Mouse (Mus musculus): ENCODE results near the gene Wfdc1. TPM values are rescaled to one million over a fixed set of nuclear protein-coding genes. Genes with fewer than 3 reads are reported as not detected.

Wfdc1 gene
- polyA plus RNA-seq, 1 experiment from 2014 or later = 2.4 TPM

GRCm38 (mm10) chr8:119722348-119722747, 56.2 kb downstream of the Wfdc1 start:
- H3K4me3 ChIP-seq = no peak overlapping the region
- H3K9me3 ChIP-seq = no peaks in the 10 kb centered on the region
- H3K36me3 ChIP-seq = no peaks in the 10 kb centered on the region
- no peak overlapping the region for H3K4me2 ChIP-seq (replicated peaks)
- peaks cover 17% of the 10 kb centered on the region; the same call in 1 of the 2 replicates for H3K27me3 ChIP-seq
- H3K9ac ChIP-seq (replicated peaks) = no peak overlapping the region
- no peaks in the 10 kb centered on the region for H3K4me1 ChIP-seq
- ATAC-seq (ENCODE audit: low FRiP score, low read depth) = no peak
- H3K27ac ChIP-seq (replicated peaks) = no peak overlapping the region
- 50% methylated on average over 6 of the region's 6 CpGs for WGBS

GRCm38 (mm10) chr8:119723676-119724075, 57.5 kb downstream of the Wfdc1 start:
- H3K4me1 ChIP-seq = no peaks in the 10 kb centered on the region
- H3K27me3 ChIP-seq = peaks cover 16% of the 10 kb centered on the region; the same call in 1 of the 2 replicates
- WGBS = 82% methylated on average over 4 of the region's 4 CpGs
- no peak overlapping the region for H3K9ac ChIP-seq (replicated peaks)
- H3K9me3 ChIP-seq = no peaks in the 10 kb centered on the region
- no peak for ATAC-seq (ENCODE audit: low FRiP score, low read depth)
- no peak overlapping the region for H3K27ac ChIP-seq (replicated peaks)
- no peak overlapping the region for H3K4me3 ChIP-seq
- H3K36me3 ChIP-seq = no peaks in the 10 kb centered on the region
- no peak overlapping the region for H3K4me2 ChIP-seq (replicated peaks)

- H3K9ac ChIP-seq (replicated peaks) = no peak overlapping the region
- H3K9me3 ChIP-seq = no peaks in the 10 kb centered on the region
- no peak overlapping the region for H3K27ac ChIP-seq (replicated peaks)
- H3K36me3 ChIP-seq = no peaks in the 10 kb centered on the region
- H3K27me3 ChIP-seq = peaks cover 12% of the 10 kb centered on the region; the same call in 1 of the 2 replicates
- no peak for ATAC-seq (ENCODE audit: low FRiP score, low read depth)
- H3K4me3 ChIP-seq = no peak overlapping the region
- 78% methylated on average over 6 of the region's 6 CpGs for WGBS
- no peak overlapping the region for H3K4me2 ChIP-seq (replicated peaks)
- no peaks in the 10 kb centered on the region for H3K4me1 ChIP-seq
These were observed 58.4 kb downstream of the Wfdc1 start for GRCm38 (mm10) chr8:119724596-119724995.

GRCm38 (mm10) chr8:119727093-119727492, 60.9 kb downstream of the Wfdc1 start:
- Histone ChIP-seq H3K27ac (replicated peaks) (no peak overlapping the region), H3K27me3 (peaks cover 22% of the 10 kb centered on the region), H3K4me2 (replicated peaks) (no peak overlapping the region), H3K4me1 (no peaks in the 10 kb centered on the region), H3K36me3 (no peaks in the 10 kb centered on the region), H3K9me3 (no peaks in the 10 kb centered on the region), H3K9ac (replicated peaks) (no peak overlapping the region), H3K4me3 (no peak overlapping the region)
- no peak for ATAC-seq (ENCODE audit: low FRiP score, low read depth)
- WGBS = 92% methylated on average over 8 of the region's 8 CpGs

GRCm38 (mm10) chr8:119728351-119728895, 62.3 kb downstream of the Wfdc1 start:
- H3K9ac ChIP-seq (replicated peaks) = no peak overlapping the region
- no peak overlapping the region for H3K4me3 ChIP-seq
- H3K27me3 ChIP-seq = peaks cover 16% of the 10 kb centered on the region
- H3K36me3 ChIP-seq = no peaks in the 10 kb centered on the region
- WGBS = 88% methylated on average over 8 of the region's 8 CpGs
- H3K4me2 ChIP-seq (replicated peaks) = no peak overlapping the region
- H3K9me3 ChIP-seq = no peaks in the 10 kb centered on the region
- ATAC-seq (ENCODE audit: low FRiP score, low read depth) = no peak
- no peaks in the 10 kb centered on the region for H3K4me1 ChIP-seq
- H3K27ac ChIP-seq (replicated peaks) = no peak overlapping the region

GRCm38 (mm10) chr8:119732072-119732471, 65.9 kb downstream of the Wfdc1 start:
- WGBS = 73% methylated on average over 13 of the region's 13 CpGs

GRCm38 (mm10) chr8:119736348-119736917, 70.3 kb downstream of the Wfdc1 start:
- 91% methylated on average over 10 of the region's 10 CpGs for WGBS
- Histone ChIP-seq H3K4me3 (no peak overlapping the region), H3K27ac (replicated peaks) (no peak overlapping the region), H3K4me1 (no peaks in the 10 kb centered on the region; the same call in 1 of the 2 replicates), H3K9me3 (no peaks in the 10 kb centered on the region), H3K36me3 (no peaks in the 10 kb centered on the region), H3K27me3 (peaks cover 29% of the 10 kb centered on the region), H3K9ac (replicated peaks) (no peak overlapping the region), H3K4me2 (replicated peaks) (no peak overlapping the region)
- ATAC-seq (ENCODE audit: low FRiP score, low read depth) = no peak

More at GRCm38 (mm10) chr8:119732072-119732471, 65.9 kb downstream of the Wfdc1 start:
- no peak overlapping the region for H3K4me3 ChIP-seq
- H3K9ac ChIP-seq (replicated peaks) = no peak overlapping the region
- no peak overlapping the region for H3K27ac ChIP-seq (replicated peaks)
- H3K27me3 ChIP-seq = peaks cover 15% of the 10 kb centered on the region
- H3K36me3 ChIP-seq = no peaks in the 10 kb centered on the region
- no peak overlapping the region for H3K4me2 ChIP-seq (replicated peaks)
- H3K9me3 ChIP-seq = no peaks in the 10 kb centered on the region
- H3K4me1 ChIP-seq = no peaks in the 10 kb centered on the region
- no peak for ATAC-seq (ENCODE audit: low FRiP score, low read depth)

- Histone ChIP-seq H3K4me3 (no peak overlapping the region), H3K4me1 (no peaks in the 10 kb centered on the region; the same call in 1 of the 2 replicates), H3K27me3 (peaks cover 23% of the 10 kb centered on the region), H3K9ac (replicated peaks) (no peak overlapping the region), H3K27ac (replicated peaks) (no peak overlapping the region), H3K9me3 (no peaks in the 10 kb centered on the region), H3K4me2 (replicated peaks) (no peak overlapping the region), H3K36me3 (no peaks in the 10 kb centered on the region)
- WGBS = 81% methylated on average over 11 of the region's 11 CpGs
- ATAC-seq (ENCODE audit: low FRiP score, low read depth) = no peak
These were observed 71.1 kb downstream of the Wfdc1 start for GRCm38 (mm10) chr8:119737093-119737900.

Other genes with a start within 250 kb of the Wfdc1 start
- gene Osgin1, start 232.2 kb upstream of the Wfdc1 start, polyA plus RNA-seq (2016; fragmentation: Nextera tagmentation; extraction: Ambion mirVana) = 0.14 and 0.22 TPM in 2 replicates
- gene Necab2, start 219.6 kb upstream of the Wfdc1 start, polyA plus RNA-seq (2016; fragmentation: Nextera tagmentation; extraction: Ambion mirVana) = 26.0 and 35.0 TPM in 2 replicates
- 0.15 and 0.21 TPM in 2 replicates for gene Slc38a8, start 164.7 kb upstream of the Wfdc1 start, polyA plus RNA-seq (2016; fragmentation: Nextera tagmentation; extraction: Ambion mirVana)
- gene Mbtps1, start 107.6 kb upstream of the Wfdc1 start, polyA plus RNA-seq (2016; fragmentation: Nextera tagmentation; extraction: Ambion mirVana) = 96.7 and 110 TPM in 2 replicates
- 100 and 104 TPM in 2 replicates for gene Hsdl1, start 91.2 kb upstream of the Wfdc1 start, polyA plus RNA-seq (2016; fragmentation: Nextera tagmentation; extraction: Ambion mirVana)
- 0.14 and 0.17 TPM in 2 replicates for gene Dnaaf1, start 91.1 kb upstream of the Wfdc1 start, polyA plus RNA-seq (2016; fragmentation: Nextera tagmentation; extraction: Ambion mirVana)
- 15.3 and 16.7 TPM in 2 replicates for gene Taf1c, start 61.1 kb upstream of the Wfdc1 start, polyA plus RNA-seq (2016; fragmentation: Nextera tagmentation; extraction: Ambion mirVana)
- gene Adad2, start 53.6 kb upstream of the Wfdc1 start, polyA plus RNA-seq (2016; fragmentation: Nextera tagmentation; extraction: Ambion mirVana) = 0.15 TPM in 1 of 2 replicates, not detected in the other
- 0.26 TPM in 1 of 2 replicates, not detected in the other for gene Kcng4, start 30.7 kb upstream of the Wfdc1 start, polyA plus RNA-seq (2016; fragmentation: Nextera tagmentation; extraction: Ambion mirVana)
- gene Atp2c2, start 33.6 kb downstream of the Wfdc1 start, polyA plus RNA-seq (2016; fragmentation: Nextera tagmentation; extraction: Ambion mirVana) = 0.47 and 0.64 TPM in 2 replicates
- 10.3 and 13.3 TPM in 2 replicates for gene Tldc1, start 112.1 kb downstream of the Wfdc1 start, polyA plus RNA-seq (2016; fragmentation: Nextera tagmentation; extraction: Ambion mirVana)
- 93.4 and 131 TPM in 2 replicates for gene Cotl1, start 174.2 kb downstream of the Wfdc1 start, polyA plus RNA-seq (2016; fragmentation: Nextera tagmentation; extraction: Ambion mirVana)
- 13.1 and 14.7 TPM in 2 replicates for gene Klhl36, start 195.9 kb downstream of the Wfdc1 start, polyA plus RNA-seq (2016; fragmentation: Nextera tagmentation; extraction: Ambion mirVana)
- 147 and 149 TPM in 2 replicates for gene Usp10, start 244.0 kb downstream of the Wfdc1 start, polyA plus RNA-seq (2016; fragmentation: Nextera tagmentation; extraction: Ambion mirVana)
- 1.2 TPM in 1 of 2 replicates, not detected in the other for gene Gm20388, start 244.5 kb downstream of the Wfdc1 start, polyA plus RNA-seq (2016; fragmentation: Nextera tagmentation; extraction: Ambion mirVana)